Mouse (Mus musculus): ENCODE data around the gene Ccdc97.

DNA sequence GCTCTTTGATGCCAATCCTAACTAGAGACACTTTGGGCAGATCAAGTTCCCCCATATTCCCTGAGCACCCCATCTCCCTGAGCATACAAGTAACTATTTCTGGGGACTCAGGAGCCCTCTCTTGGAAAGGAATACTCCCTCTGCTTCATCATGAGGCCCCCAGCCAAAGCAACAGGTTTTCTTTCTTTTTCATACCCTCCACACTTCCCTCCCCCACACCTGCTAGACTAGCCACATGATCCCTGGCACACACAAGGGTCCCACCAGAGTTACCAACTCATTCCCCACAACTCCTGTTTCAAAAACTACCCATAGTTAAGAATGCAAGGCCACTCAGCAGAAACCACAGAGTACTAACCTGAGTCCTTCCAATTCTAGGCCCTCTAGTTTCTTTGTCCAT lies 34.2 kb upstream of the Ccdc97 start:
- TF ChIP-seq CTCF (IDR thresholded peaks at IDR 0.05; ENCODE audit: control insufficient read depth, insufficient read depth, low read length), result no peak
- TF ChIP-seq POLR2A (IDR thresholded peaks at IDR 0.05; ENCODE audit: borderline replicate concordance, control insufficient read depth, low read depth, low read length), result no peak

Data from bone marrow, adult 2 months (tissue).